Mouse (Mus musculus): Measurements from ENCODE around the gene BC048562. TPM values are rescaled to one million over a fixed set of nuclear protein-coding genes. Genes with fewer than 3 reads are reported as not detected.

BC048562 gene
- polyA plus RNA-seq, 1 experiment = not detected

- TF ChIP-seq POLR2A (IDR thresholded peaks at IDR 0.05; ENCODE audit: low read depth, low read length) = no peak
- no peak for TF ChIP-seq CTCF (IDR thresholded peaks at IDR 0.05; ENCODE audit: extremely low read depth, insufficient read depth, insufficient read length, insufficient replicate concordance)
- no peaks in the 10 kb centered on the region for H3K4me1 ChIP-seq (ENCODE audit: control insufficient read depth, insufficient read depth, insufficient read length)
- WGBS = 97% methylated on average over 15 of the region's 15 CpGs
- no peak overlapping the region for H3K4me3 ChIP-seq (ENCODE audit: extremely low read depth, insufficient read depth, insufficient read length)
- no peaks in the 10 kb centered on the region for H3K27me3 ChIP-seq (ENCODE audit: control insufficient read depth, insufficient read depth, low read length)
- no peak for DNase-seq (ENCODE audit: low read depth in 1 of 2, low spot score in 2 of 2)
- no peak overlapping the region for H3K27ac ChIP-seq (ENCODE audit: insufficient read depth, low read length)
- no peaks in the 10 kb centered on the region for H3K36me3 ChIP-seq (ENCODE audit: control insufficient read depth, insufficient read depth, low read length)
Measured at GRCm38 (mm10) chr9:108484021-108484420, 47.7 kb downstream of the BC048562 start.

GRCm38 (mm10) chr9:108485301-108485875, 49.1 kb downstream of the BC048562 start:
- Histone ChIP-seq H3K27ac (ENCODE audit: insufficient read depth, low read length) (no peak overlapping the region), H3K27me3 (ENCODE audit: control insufficient read depth, insufficient read depth, low read length) (no peaks in the 10 kb centered on the region), H3K4me3 (ENCODE audit: extremely low read depth, insufficient read depth, insufficient read length) (no peak overlapping the region), H3K36me3 (ENCODE audit: control insufficient read depth, insufficient read depth, low read length) (no peaks in the 10 kb centered on the region), H3K4me1 (ENCODE audit: control insufficient read depth, insufficient read depth, insufficient read length) (peaks cover 5% of the 10 kb centered on the region; the same call in 1 of the 2 replicates)
- TF ChIP-seq CTCF (IDR thresholded peaks at IDR 0.05; ENCODE audit: extremely low read depth, insufficient read depth, insufficient read length, insufficient replicate concordance) (no peak), POLR2A (IDR thresholded peaks at IDR 0.05; ENCODE audit: low read depth, low read length) (no peak)
- DNase-seq (ENCODE audit: low read depth in 1 of 2, low spot score in 2 of 2) = no peak
- WGBS = 95% methylated on average over 19 of the region's 19 CpGs

- Histone ChIP-seq H3K27me3 (ENCODE audit: control insufficient read depth, insufficient read depth, low read length) (no peaks in the 10 kb centered on the region), H3K4me1 (ENCODE audit: control insufficient read depth, insufficient read depth, insufficient read length) (peaks cover 8% of the 10 kb centered on the region; the same call in 1 of the 2 replicates), H3K36me3 (ENCODE audit: control insufficient read depth, insufficient read depth, low read length) (no peaks in the 10 kb centered on the region), H3K27ac (ENCODE audit: insufficient read depth, low read length) (no peak overlapping the region), H3K4me3 (ENCODE audit: extremely low read depth, insufficient read depth, insufficient read length) (no peak overlapping the region)
- no peak for DNase-seq (ENCODE audit: low read depth in 1 of 2, low spot score in 2 of 2)
- 93% methylated on average over 8 of the region's 8 CpGs for WGBS
- TF ChIP-seq CTCF (IDR thresholded peaks at IDR 0.05; ENCODE audit: extremely low read depth, insufficient read depth, insufficient read length, insufficient replicate concordance) = no peak
- TF ChIP-seq POLR2A (IDR thresholded peaks at IDR 0.05; ENCODE audit: low read depth, low read length) = no peak
Measured at GRCm38 (mm10) chr9:108486973-108487530, 50.8 kb downstream of the BC048562 start.

GRCm38 (mm10) chr9:108488403-108488802, 52.1 kb downstream of the BC048562 start:
- no peak overlapping the region for H3K4me3 ChIP-seq (ENCODE audit: extremely low read depth, insufficient read depth, insufficient read length)
- peaks cover 12% of the 10 kb centered on the region; the same call in 1 of the 2 replicates for H3K4me1 ChIP-seq (ENCODE audit: control insufficient read depth, insufficient read depth, insufficient read length)
- H3K27me3 ChIP-seq (ENCODE audit: control insufficient read depth, insufficient read depth, low read length) = no peaks in the 10 kb centered on the region
- H3K27ac ChIP-seq (ENCODE audit: insufficient read depth, low read length) = no peak overlapping the region
- no peak for DNase-seq (ENCODE audit: low read depth in 1 of 2, low spot score in 2 of 2)
- 92% methylated on average over 17 of the region's 17 CpGs for WGBS
- TF ChIP-seq CTCF (IDR thresholded peaks at IDR 0.05; ENCODE audit: extremely low read depth, insufficient read depth, insufficient read length, insufficient replicate concordance) (no peak), POLR2A (IDR thresholded peaks at IDR 0.05; ENCODE audit: low read depth, low read length) (no peak)
- peaks cover 7% of the 10 kb centered on the region for H3K36me3 ChIP-seq (ENCODE audit: control insufficient read depth, insufficient read depth, low read length)

- WGBS = 92% methylated on average over 20 of the region's 20 CpGs
- H3K36me3 ChIP-seq (ENCODE audit: control insufficient read depth, insufficient read depth, low read length) = peaks cover 14% of the 10 kb centered on the region
- TF ChIP-seq CTCF (IDR thresholded peaks at IDR 0.05; ENCODE audit: extremely low read depth, insufficient read depth, insufficient read length, insufficient replicate concordance) (no peak), POLR2A (IDR thresholded peaks at IDR 0.05; ENCODE audit: low read depth, low read length) (no peak)
Measured at GRCm38 (mm10) chr9:108489215-108489614, 52.9 kb downstream of the BC048562 start.

GRCm38 (mm10) chr9:108489702-108490558, 53.6 kb downstream of the BC048562 start:
- Histone ChIP-seq H3K36me3 (ENCODE audit: control insufficient read depth, insufficient read depth, low read length) (peaks cover 21% of the 10 kb centered on the region), H3K27ac (ENCODE audit: insufficient read depth, low read length) (peak overlapping the region; percentile 87), H3K27me3 (ENCODE audit: control insufficient read depth, insufficient read depth, low read length) (no peaks in the 10 kb centered on the region), H3K4me1 (ENCODE audit: control insufficient read depth, insufficient read depth, insufficient read length) (peaks cover 12% of the 10 kb centered on the region; the same call in 1 of the 2 replicates), H3K4me3 (ENCODE audit: extremely low read depth, insufficient read depth, insufficient read length) (peak overlapping the region; percentile 78)
- WGBS = 44% methylated on average over 26 of the region's 26 CpGs
- no peak for DNase-seq (ENCODE audit: low read depth in 1 of 2, low spot score in 2 of 2)
- no peak for TF ChIP-seq CTCF (IDR thresholded peaks at IDR 0.05; ENCODE audit: extremely low read depth, insufficient read depth, insufficient read length, insufficient replicate concordance)
- TF ChIP-seq POLR2A (IDR thresholded peaks at IDR 0.05; ENCODE audit: low read depth, low read length) = no peak

More at GRCm38 (mm10) chr9:108489215-108489614, 52.9 kb downstream of the BC048562 start:
- DNase-seq (ENCODE audit: low read depth in 1 of 2, low spot score in 2 of 2) = no peak
- Histone ChIP-seq H3K27me3 (ENCODE audit: control insufficient read depth, insufficient read depth, low read length) (no peaks in the 10 kb centered on the region), H3K4me3 (ENCODE audit: extremely low read depth, insufficient read depth, insufficient read length) (no peak overlapping the region), H3K4me1 (ENCODE audit: control insufficient read depth, insufficient read depth, insufficient read length) (peaks cover 12% of the 10 kb centered on the region; the same call in 1 of the 2 replicates), H3K27ac (ENCODE audit: insufficient read depth, low read length) (peak overlapping the region; percentile 87; the same call in 1 of the 2 replicates)
